Mouse (Mus musculus) liver, postnatal 0 days (tissue): ENCODE results near the gene Rims1.

ENCODE experiments used
- CTCF ChIP-seq: sonication (generic); IDR thresholded peaks from 2 replicates; pipeline ENCODE4 v1.5.1; 2016; ENCODE audit warnings: antibody characterized with exemption, low read depth
- EP300 ChIP-seq: IDR thresholded peaks from 2 replicates; pipeline ENCODE4 v1.6.1; 2016; ENCODE audit warnings: antibody characterized with exemption, low read depth, mild to moderate bottlenecking

DNA sequence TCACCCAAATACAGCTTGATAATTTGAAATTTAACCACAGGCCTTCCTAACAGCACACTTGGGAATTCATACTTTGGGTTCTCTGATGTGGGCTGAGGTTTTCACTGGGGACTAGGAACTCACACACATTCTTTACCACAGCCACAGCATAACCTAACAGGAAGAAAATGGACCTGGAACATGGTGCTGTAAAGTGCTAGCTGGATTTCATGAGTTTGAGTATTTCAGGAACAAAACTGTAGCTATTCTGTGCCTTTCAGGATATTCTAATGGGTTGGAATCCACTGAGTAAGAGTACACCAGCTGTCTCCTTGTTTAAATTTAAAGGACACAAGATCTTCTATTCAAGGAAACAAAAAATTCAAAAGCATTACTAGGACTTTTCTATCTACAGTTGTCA lies 149.8 kb downstream of the Rims1 start:
- TF ChIP-seq EP300 (no peak), CTCF (no peak)
